ENCODE assay signal across 9 mouse cellular contexts in the genomic region with DNA sequence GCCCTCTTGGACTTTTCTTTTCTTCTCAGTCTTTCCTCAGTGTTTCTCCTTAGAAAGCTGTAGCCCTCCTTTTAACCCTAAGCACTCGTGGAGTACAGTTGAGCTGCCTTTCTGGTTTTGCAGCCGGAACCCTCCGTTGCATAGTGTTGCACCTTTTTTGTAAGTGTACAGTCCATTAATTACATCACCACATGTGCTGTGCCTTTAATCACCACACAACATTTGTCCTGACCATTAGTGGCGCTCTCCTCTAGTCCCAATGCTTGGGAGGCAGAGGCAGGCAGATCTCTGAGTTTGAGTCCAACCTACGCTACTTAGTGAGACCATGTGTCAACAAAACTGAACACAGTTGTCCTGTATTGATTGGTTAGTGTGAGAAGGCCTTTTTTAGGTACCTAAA. TPM values are rescaled to one million over a fixed set of nuclear protein-coding genes. Genes with fewer than 3 reads are reported as not detected.
DNase-seq lines count a peak whose midpoint lies in the region; ATAC-seq and TF ChIP-seq lines count a peak whose summit lies in the region.
"Had no signal": no experiment of that assay in that cellular context is flagged by ENCODE, and none has a peak within 500 bp of the region (broad histone marks: within the 10 kb centered on the region; RNA-seq: fewer than 3 reads in every experiment).

No protein-coding gene starts in this region.

- ATAC-seq in liver, embryonic 11.5 days (replicated peaks; ENCODE audit: low FRiP score), result no peak

- H3K4me2 ChIP-seq in liver, embryonic 11.5 days, result peak overlapping the region; percentile 81

- no peaks in the 10 kb centered on the region for H3K9me3 ChIP-seq in liver, embryonic 11.5 days (ENCODE audit: control insufficient read depth, low read length)

- no peak overlapping the region for H3K27ac ChIP-seq in cerebellum, adult 2 months (ENCODE audit: insufficient read depth, low read length)
- no peak overlapping the region for H3K27ac ChIP-seq in spleen, adult 2 months (ENCODE audit: insufficient read depth, low read length)
- no peak overlapping the region; the same call in 1 of the 2 replicates for H3K27ac ChIP-seq in liver, embryonic 11.5 days (ENCODE audit: low read depth, low read length)

- DNase-seq in cerebellum, adult 2 months, result no peak
- DNase-seq in cerebellum, adult 18-20 months, result no peak
- DNase-seq in spleen, adult 2 months (ENCODE audit: low read depth in 1 of 2, low spot score in 2 of 2), result no peak
- DNase-seq in spleen, postnatal 14 days (ENCODE audit: low spot score in 2 of 2), result no peak
- DNase-seq in liver, embryonic 11.5 days (ENCODE audit: low spot score), result no peak
- DNase-seq in yolk sac, embryonic 10.5 days (ENCODE audit: low spot score), result no peak
- DNase-seq in frontal cortex, postnatal 36 days (ENCODE audit: low spot score in 2 of 2), result no peak
- no peak for DNase-seq in frontal cortex, postnatal 14 days (ENCODE audit: low spot score in 2 of 2)
- DNase-seq: cerebellum, postnatal 14 days had no signal

- H3K27me3 ChIP-seq in cerebellum, adult 2 months (ENCODE audit: control insufficient read depth, insufficient read depth, low read length), result no peaks in the 10 kb centered on the region
- no peaks in the 10 kb centered on the region for H3K27me3 ChIP-seq in spleen, adult 2 months (ENCODE audit: control insufficient read depth, insufficient read depth, low read length)
- no peaks in the 10 kb centered on the region for H3K27me3 ChIP-seq in liver, embryonic 11.5 days (replicated peaks; ENCODE audit: control insufficient read depth, insufficient read depth, low read length)

- no peaks in the 10 kb centered on the region; the same call in 1 of the 2 replicates for H3K4me1 ChIP-seq in cerebellum, adult 2 months (ENCODE audit: control insufficient read depth, insufficient read depth, low read length)
- no peaks in the 10 kb centered on the region; the same call in 1 of the 2 replicates for H3K4me1 ChIP-seq in spleen, adult 2 months (ENCODE audit: control insufficient read depth, insufficient read depth, insufficient read length)
- H3K4me1 ChIP-seq in liver, embryonic 11.5 days (replicated peaks; ENCODE audit: control insufficient read depth, insufficient read depth, low read length), result peaks cover 14% of the 10 kb centered on the region

- peak overlapping the region; percentile 96 for H3K4me3 ChIP-seq in cerebellum, adult 2 months (replicated peaks; ENCODE audit: insufficient read depth, low read depth, low read length)
- peak overlapping the region; percentile 87; the same call in 1 of the 2 replicates for H3K4me3 ChIP-seq in spleen, adult 2 months (ENCODE audit: extremely low read depth, insufficient read depth, insufficient read length)
- peak overlapping the region; percentile 71 for H3K4me3 ChIP-seq in liver, embryonic 11.5 days (ENCODE audit: low read depth, low read length)

- no peak for TF ChIP-seq CTCF in cerebellum, adult 2 months (IDR thresholded peaks at IDR 0.05; ENCODE audit: borderline replicate concordance, insufficient read depth, low read depth, low read length)
- TF ChIP-seq CTCF in spleen, adult 2 months (IDR thresholded peaks at IDR 0.05; ENCODE audit: extremely low read depth, insufficient read depth, insufficient read length, insufficient replicate concordance), result no peak

- peak overlapping the region; percentile 81 for H3K9ac ChIP-seq in liver, embryonic 11.5 days (ENCODE audit: low read depth, low read length)

- peaks cover 23% of the 10 kb centered on the region for H3K36me3 ChIP-seq in spleen, adult 2 months (ENCODE audit: control insufficient read depth, insufficient read depth, low read length)
- H3K36me3 ChIP-seq in liver, embryonic 11.5 days (ENCODE audit: control insufficient read depth, insufficient read depth, low read length), result peaks cover 37% of the 10 kb centered on the region

- no peak for TF ChIP-seq POLR2A in cerebellum, adult 2 months (IDR thresholded peaks at IDR 0.05; ENCODE audit: borderline replicate concordance, insufficient read depth, low read length)
- no peak for TF ChIP-seq POLR2A in spleen, adult 2 months (IDR thresholded peaks at IDR 0.05; ENCODE audit: low read depth, low read length)

- WGBS in cerebellum, adult 2 months, result 86% methylated on average over 5 of the region's 5 CpGs
- 83% methylated on average over 5 of the region's 5 CpGs for WGBS in spleen, adult 2 months
- WGBS in liver, embryonic 11.5 days, result 83% methylated on average over 5 of the region's 5 CpGs

RNA-seq across cellular contexts. Expression of a gene that starts 0.8 kb away (rescaled TPM):
- 128 and 131 TPM in 2 replicates for polyA plus RNA-seq in cerebellum, adult 2 months (2012; rRNA removed)
- polyA plus RNA-seq in spleen, adult 2 months (2012; rRNA removed), result 31.8 and 40.6 TPM in 2 replicates
- 77.2 and 84.4 TPM in 2 replicates for polyA plus RNA-seq in liver, embryonic 11.5 days (2014; fragmentation: Nextera tagmentation; extraction: Ambion mirVana)

RNA-seq across cellular contexts. Expression of a gene that starts 1.0 kb away (rescaled TPM):
- polyA plus RNA-seq in cerebellum, adult 2 months (2012; rRNA removed), result 6.5 and 7.8 TPM in 2 replicates
- 4.9 and 6.3 TPM in 2 replicates for polyA plus RNA-seq in spleen, adult 2 months (2012; rRNA removed)
- 14.9 and 15.0 TPM in 2 replicates for polyA plus RNA-seq in liver, embryonic 11.5 days (2014; fragmentation: Nextera tagmentation; extraction: Ambion mirVana)

RNA-seq across cellular contexts. Expression of a gene that starts 34.4 kb away (rescaled TPM):
- polyA plus RNA-seq in cerebellum, adult 2 months (2012; rRNA removed), result 3.0 and 3.2 TPM in 2 replicates
- polyA plus RNA-seq in spleen, adult 2 months (2012; rRNA removed), result 4.0 and 4.3 TPM in 2 replicates
- 0.10 TPM in 1 of 2 replicates, not detected in the other for polyA plus RNA-seq in liver, embryonic 11.5 days (2014; fragmentation: Nextera tagmentation; extraction: Ambion mirVana)

RNA-seq across cellular contexts. Expression of a gene that starts 35.3 kb away (rescaled TPM):
- 292 and 304 TPM in 2 replicates for polyA plus RNA-seq in cerebellum, adult 2 months (2012; rRNA removed)
- 257 and 263 TPM in 2 replicates for polyA plus RNA-seq in spleen, adult 2 months (2012; rRNA removed)
- 228 and 245 TPM in 2 replicates for polyA plus RNA-seq in liver, embryonic 11.5 days (2014; fragmentation: Nextera tagmentation; extraction: Ambion mirVana)

RNA-seq across cellular contexts. Expression of a gene that starts 44.0 kb away (rescaled TPM):
- polyA plus RNA-seq in cerebellum, adult 2 months (2012; rRNA removed), result 6.1 and 7.6 TPM in 2 replicates
- polyA plus RNA-seq in spleen, adult 2 months (2012; rRNA removed), result 0.18 and 0.62 TPM in 2 replicates
- 17.6 and 39.0 TPM in 2 replicates for polyA plus RNA-seq in liver, embryonic 11.5 days (2014; fragmentation: Nextera tagmentation; extraction: Ambion mirVana)
